Mouse (Mus musculus): ENCODE results near the gene Tubd1.
A peak's percentile ranks its signal among the peaks of the same experiment; 100 is the strongest.
"Not testable (repeated sequence)": the region's sequence is repeated elsewhere in the genome, so short reads cannot be mapped to it uniquely, and the experiment has no call there.

Gene Tubd1

GRCm38 (mm10) chr11:86544639-86545299 is at the start of gene Tubd1, which contains the start of gene Rps6kb1:
Gene Tubd1, plus strand, starts transcription at chr11:86544991.
Gene Rps6kb1, minus strand, starts transcription at chr11:86544805.
- DNase-seq (ENCODE audit: low spot score), result peak; percentile 100

DNA sequence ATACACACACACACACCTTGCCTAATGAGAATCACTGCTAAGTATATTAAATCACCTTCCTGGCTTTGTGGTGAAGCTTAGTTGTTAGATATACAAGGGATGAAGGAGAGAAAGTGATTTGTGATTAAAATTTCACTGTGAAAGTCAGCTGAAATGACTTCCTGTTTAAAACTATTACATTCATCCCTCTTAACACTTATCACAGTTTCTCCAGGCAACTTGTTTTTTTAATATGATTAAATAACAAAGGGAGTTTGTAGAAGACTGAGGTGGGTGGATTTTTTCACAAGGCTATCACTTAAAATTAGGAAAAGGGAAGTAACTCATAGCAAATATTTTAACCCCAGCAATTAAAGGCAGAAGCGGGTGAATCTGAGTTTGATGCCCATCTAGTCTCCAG is 47.4 kb upstream of the Tubd1 start:
- DNase-seq (ENCODE audit: low spot score), result no peak

GRCm38 (mm10) chr11:86497908-86498307 is 46.9 kb upstream of the Tubd1 start:
- DNase-seq (ENCODE audit: low spot score), result no peak

- no peak for DNase-seq (ENCODE audit: low spot score)
These were observed 44.0 kb upstream of the Tubd1 start for GRCm38 (mm10) chr11:86500795-86501194.

- DNase-seq (ENCODE audit: low spot score), result no peak
These were observed 41.7 kb upstream of the Tubd1 start for GRCm38 (mm10) chr11:86503121-86503520.

DNA sequence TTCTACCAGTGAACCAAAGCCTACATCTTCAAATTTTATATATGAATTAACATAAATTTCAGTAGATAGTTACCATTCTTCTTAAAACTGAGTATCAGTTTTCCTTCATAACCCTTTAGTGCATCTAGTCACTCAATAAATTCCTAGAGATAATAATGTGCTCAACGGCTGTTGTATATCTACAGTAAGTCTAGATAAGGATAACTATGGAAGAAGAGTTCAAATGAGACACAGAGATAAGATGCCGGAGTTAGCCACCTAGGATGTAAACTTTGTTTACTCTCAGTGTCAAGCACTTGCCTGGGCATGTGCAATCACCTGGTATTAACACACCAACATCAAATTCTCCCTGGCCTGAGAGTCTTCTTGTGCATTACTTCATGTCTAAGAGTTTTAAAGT is 37.5 kb upstream of the Tubd1 start:
- no peak for DNase-seq (ENCODE audit: low spot score)

- no peak for DNase-seq (ENCODE audit: low spot score)
These were observed 36.8 kb upstream of the Tubd1 start for GRCm38 (mm10) chr11:86507991-86508390.

DNA sequence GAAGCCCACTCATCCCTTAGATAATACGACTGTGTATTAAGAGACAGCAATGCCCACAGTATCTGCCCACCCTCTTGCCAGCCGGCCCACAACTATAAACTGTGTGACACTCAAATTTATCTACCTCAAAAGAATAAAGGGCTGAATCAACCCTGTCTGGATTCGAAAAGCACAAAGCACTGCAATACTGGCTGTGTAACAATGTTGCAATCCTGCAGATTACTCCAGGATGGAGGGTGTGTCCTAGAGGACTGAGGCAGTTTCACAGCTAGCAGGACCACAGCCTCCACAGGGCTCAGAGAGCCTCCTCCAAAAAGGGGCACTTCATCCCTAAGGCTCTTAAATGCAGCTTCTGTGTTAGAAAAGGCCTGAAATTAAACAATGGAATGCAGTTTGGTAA is 28.2 kb upstream of the Tubd1 start:
- peak; percentile 64 for DNase-seq (ENCODE audit: low spot score)

- DNase-seq (ENCODE audit: low spot score), result no peak
These were observed 27.6 kb upstream of the Tubd1 start for GRCm38 (mm10) chr11:86517229-86517628.

DNA sequence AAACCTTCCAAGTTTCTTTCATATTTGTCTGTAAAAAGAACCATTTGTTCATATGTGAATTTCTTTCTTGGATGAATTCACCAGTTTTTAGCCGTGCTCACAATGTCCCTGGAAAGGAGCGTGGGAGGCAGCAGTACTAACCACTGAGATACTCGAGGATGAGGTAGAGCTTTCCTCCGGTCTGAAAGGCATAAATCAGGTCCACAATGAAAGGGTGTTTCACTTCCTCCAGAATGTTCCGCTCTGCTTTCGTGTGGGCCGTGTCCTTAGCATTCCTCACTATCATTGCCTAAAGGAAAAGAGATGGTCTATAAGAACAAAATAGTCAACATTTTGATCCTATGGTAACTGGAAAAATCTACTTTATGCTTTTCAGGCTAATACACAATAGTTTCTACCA is 25.0 kb upstream of the Tubd1 start:
- peak; percentile 32 for DNase-seq (ENCODE audit: low spot score)

- no peak for DNase-seq (ENCODE audit: low spot score)
These were observed 17.3 kb upstream of the Tubd1 start for GRCm38 (mm10) chr11:86527528-86527927.

DNA sequence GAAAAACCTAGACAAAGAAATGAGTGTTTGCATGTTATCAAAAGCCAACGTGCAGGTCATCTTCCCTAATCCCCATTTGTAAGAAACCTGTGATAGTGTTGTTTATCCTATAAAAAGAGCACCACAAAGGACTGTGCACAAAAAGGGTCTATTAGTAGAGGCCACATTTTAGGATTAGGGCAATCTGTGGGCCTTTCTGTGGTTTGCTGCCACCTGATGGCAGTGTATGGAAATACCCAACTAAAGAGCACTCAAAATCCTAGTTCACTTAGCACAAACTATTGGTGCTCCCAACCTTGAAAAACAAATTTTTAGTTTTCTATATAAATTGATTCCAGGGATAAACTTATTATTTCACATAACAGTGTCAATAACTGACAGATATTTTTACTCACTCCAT is 12.0 kb upstream of the Tubd1 start:
- DNase-seq (ENCODE audit: low spot score), result no peak

DNA sequence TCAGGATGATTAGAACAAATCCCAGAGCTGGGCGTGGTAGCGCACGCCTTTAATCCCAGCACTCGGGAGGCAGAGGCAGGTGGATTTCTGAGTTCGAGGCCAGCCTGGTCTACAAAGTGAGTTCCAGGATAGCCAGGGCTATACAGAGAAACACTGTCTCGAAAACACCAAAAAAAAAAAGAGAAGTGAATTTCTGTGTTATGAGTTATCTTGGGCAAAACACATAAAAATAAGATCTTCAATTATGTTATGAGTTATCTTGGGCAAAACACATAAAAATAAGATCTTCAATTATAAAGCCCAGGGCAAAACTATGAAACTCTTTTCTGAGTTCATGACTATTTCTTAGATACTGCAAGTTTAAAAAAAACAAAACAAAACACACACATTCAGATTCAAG is 11.5 kb upstream of the Tubd1 start:
- DNase-seq (ENCODE audit: low spot score), result not testable (repeated sequence)

- DNase-seq (ENCODE audit: low spot score), result no peak
These were observed 10.4 kb upstream of the Tubd1 start for GRCm38 (mm10) chr11:86534201-86534910.

- no peak for DNase-seq (ENCODE audit: low spot score)
These were observed 6.0 kb upstream of the Tubd1 start for GRCm38 (mm10) chr11:86538786-86539185.

- DNase-seq (ENCODE audit: low spot score), result no peak
These were observed 4.9 kb upstream of the Tubd1 start for GRCm38 (mm10) chr11:86539716-86540475.

- no peak for DNase-seq (ENCODE audit: low spot score)
These were observed 4.3 kb upstream of the Tubd1 start for GRCm38 (mm10) chr11:86540476-86540845.

GRCm38 (mm10) chr11:86542851-86543250 is 1.9 kb upstream of the Tubd1 start:
- DNase-seq (ENCODE audit: low spot score), result no peak

DNA sequence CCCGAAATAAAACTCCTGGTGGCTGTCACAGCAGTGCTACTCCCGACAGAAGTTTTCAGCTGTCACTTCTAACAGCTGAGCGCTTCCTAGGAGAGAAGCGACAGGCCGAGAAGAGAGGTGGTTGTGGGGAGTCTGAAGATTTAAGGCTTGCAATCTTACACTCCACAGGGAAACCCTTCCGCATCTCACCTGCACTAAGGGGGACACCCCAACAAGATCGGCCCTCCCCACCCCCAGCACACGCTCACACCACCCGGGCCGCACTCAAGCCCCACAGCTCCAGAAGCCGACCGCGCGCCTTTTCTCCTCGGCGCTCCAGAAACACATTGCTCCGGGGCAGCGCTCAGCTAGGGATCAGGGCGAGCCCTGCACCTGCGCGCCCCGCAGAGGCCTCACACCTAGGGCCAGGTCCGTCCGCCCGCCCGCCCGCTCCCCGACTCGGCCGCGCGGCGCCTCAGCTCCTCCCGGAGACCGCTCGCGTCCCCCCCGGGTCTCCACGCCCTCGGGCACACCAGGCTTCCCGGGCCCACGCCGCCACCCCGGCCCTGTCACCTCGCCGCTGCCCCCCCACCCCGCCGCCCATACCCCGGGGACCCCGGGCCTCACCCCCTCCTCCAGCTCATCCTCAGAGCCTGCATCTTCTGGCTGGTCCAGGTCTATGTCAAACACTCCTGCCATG is 692 bp upstream of the Tubd1 start:
- DNase-seq (ENCODE audit: low spot score), result peak; percentile 80

GRCm38 (mm10) chr11:86545556-86545955 is 765 bp downstream of the Tubd1 start:
- DNase-seq (ENCODE audit: low spot score), result no peak

DNA sequence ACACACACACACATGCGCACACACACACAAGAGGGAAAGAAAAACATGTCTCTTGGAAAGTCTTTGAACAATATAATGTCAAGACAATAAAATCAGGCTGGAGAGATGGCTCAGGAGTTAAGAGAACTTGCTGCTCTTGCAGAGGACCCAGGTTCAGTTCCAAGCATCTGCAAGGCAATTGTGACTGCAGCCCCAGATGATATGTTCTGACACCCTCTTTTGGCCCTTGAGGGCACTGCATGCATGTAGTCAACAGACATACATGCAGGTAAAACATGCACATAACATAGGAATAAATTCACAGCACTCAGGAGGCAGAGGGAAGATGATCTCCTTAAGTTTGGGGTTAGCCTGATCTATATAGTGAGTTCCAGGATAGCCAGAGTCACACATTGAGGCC is 2.6 kb downstream of the Tubd1 start:
- no peak for DNase-seq (ENCODE audit: low spot score)

DNA sequence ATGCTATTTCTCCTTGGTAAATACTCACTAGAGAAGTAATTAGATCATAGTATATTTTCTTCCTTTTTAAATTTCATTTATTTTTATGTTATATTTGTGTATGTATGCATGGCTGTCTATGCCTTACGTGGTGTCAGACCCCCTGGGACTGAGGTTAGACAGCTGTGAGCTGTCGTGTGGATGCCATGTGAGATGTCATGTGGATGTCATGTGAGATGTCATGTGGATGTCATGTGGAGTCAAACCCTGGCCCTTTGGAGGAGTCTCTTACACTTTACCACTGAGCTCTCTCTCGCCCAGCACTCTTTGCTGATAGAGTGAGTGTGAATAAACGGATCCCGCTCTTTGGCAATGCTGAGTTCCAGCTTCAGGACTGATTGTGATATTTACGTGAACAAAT is 8.7 kb downstream of the Tubd1 start:
- DNase-seq (ENCODE audit: low spot score), result no peak
